Mouse (Mus musculus) heart, adult 8-10 months (tissue): ENCODE measurements around the gene Tmem125. TPM values are rescaled to one million over a fixed set of nuclear protein-coding genes. Genes with fewer than 3 reads are reported as not detected.
"Not testable (repeated sequence)": the region's sequence is repeated elsewhere in the genome, so short reads cannot be mapped to it uniquely, and the experiment has no call there.

ENCODE experiments used
- DNase-seq: peaks from one replicate; pipeline ENCODE4 v3.0.0; 2022; ENCODE audit warnings: low spot score
- total RNA-seq, 4 experiments: library from RNA; stranded (reverse); gene quantifications; 2 replicates each; pipeline ENCODE4 v1.2.4; 2022

Gene Tmem125
- under 1 TPM in 2 of 4 experiments, not detected in 2; 0.12 to 0.23 TPM for total RNA-seq

DNA sequence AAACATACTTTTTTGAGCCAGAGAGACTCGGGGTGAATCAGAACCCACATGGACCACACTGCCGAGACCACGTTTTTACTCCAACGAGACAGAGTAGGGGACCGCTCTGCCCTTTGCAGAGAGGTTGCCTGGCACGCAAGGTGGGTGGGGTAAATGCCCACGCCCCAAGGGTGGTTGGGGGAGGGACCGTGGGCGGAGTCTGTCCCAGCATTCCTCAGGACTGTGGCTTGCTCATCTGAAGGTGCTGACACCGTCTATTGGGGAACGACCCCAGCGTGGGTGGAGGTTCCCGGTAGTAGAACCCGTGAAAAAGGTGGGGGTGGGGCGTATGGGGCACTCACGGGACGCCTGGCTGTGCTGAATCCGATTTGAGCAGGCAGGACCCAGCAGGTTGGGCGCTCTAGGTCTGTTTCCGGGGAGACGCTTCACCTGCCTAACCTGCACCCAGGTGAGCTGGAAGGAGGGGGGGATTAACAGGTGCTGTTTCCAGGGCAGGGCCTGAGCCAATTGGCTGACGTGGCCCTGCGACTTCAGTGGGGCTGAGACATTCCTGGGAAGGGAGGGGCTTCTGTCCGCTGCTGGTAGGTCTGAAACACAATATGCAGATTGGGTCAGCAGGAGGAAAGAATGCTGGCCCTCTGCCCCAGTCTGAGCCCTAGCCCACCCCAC, at the start of gene Tmem125:
Gene Tmem125, minus strand, starts transcription at position 453 of the 669 bp plus-strand sequence.
- no peak for DNase-seq

DNA sequence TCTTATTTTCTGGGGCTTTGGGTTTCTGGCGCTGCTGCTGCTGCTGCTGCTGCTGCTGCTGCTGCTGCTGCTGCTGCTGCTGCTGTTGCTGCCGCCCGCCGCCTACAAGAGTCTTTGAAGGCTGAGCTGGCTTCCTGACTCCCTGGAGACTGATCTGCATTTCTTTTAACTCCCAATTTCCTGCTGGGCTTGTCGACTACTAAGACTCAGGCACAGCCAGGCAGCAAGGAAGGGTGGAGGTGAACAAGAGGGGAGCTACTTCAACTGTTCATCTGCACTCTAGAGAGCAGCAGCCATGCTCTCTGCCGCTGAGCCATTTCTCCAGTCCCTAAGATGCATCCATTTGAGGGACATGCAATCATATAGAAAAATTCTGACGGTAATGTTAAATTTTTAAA, 45.9 kb upstream of the Tmem125 start:
- no peak for DNase-seq

DNA sequence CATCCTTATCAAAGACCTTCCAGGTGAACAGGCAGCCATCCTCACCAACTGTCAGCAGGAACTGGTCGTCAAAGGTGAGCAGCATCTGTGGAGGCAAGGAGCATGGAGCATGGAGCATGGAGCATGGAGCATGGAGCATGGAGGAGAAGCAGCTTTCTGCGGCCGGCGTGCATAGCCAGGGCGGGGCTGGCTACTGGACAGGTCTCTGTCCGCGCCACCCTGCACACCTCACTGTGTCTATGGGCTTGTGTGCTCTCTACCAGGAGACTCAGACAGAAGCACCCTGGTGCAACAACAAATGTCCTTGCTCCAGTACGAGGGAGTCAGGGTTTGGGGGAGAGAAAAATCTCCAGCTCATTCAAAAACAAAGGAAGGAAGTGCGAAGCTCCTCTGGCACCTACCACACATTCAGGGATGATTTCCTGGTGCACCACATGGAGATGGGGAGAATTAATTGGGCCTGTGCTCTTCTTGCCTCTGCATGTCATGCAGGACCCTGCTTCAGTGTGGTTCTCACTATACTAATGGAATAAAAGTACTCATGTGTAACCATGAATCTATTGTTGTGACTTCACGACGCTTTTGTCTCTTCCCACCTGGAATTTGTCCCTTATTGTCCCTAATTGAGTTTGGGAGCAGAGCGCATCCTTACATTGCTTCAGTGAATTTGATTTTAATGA, 45.3 kb upstream of the Tmem125 start:
- DNase-seq: no peak

DNA sequence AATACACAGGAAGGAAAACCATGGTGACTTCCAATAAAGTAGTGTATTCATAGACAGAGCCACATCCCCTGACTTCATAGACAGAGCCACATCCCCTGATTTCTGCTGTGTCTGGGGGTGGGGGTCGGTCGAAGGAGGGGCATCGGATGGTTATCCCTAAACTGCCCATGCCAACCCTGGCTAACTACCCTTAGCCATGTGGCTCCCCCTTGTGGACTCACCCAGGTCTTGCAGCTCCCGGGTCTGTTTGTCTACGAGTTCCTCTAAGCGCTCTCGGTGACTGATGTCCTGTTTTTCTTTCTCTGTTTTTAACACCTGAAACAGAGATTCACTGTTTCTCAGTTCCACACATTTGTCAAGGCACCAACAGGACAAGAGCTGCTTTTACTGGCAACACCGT, 38.8 kb upstream of the Tmem125 start:
- DNase-seq: no peak

DNA sequence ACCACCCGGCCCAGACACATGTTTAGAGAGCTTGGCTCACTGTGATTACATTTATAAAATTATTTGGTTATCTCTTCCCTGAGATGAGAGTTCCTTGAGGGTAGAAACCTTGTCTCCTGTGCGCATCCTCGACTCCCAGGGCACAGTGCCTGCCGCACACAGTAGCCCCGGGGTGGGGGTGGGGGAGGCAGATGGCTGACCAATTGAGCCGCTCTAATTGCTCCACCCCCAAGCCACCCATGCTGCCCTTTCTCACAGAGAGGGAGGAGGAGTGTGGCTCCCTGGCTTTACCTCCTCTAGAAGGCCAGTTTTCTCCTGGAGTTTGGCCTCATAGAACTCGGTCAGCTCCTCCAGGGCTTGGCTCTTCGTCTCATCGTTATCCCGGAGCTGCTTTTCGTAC, 37.7 kb upstream of the Tmem125 start:
- no peak for DNase-seq

DNA sequence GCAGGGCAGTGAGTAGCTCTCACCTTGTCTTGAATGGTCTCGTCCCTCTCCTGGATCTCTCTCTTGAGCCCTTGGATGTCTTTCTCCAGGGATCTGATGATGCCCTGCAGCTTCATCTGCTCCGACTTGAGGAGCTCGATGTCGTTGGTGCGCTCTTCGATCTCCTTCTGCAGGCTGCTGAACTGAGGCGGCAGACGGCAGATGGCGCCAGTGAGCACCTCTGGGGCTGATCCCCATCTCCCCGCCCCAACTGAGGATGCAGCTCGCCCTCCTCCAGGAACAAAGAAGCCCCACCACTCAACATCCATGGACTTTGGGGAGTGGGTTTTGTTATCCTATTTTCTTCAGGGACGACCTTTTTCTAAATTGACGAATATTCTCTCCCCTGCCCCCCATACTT, 35.5 kb upstream of the Tmem125 start:
- no peak for DNase-seq

DNA sequence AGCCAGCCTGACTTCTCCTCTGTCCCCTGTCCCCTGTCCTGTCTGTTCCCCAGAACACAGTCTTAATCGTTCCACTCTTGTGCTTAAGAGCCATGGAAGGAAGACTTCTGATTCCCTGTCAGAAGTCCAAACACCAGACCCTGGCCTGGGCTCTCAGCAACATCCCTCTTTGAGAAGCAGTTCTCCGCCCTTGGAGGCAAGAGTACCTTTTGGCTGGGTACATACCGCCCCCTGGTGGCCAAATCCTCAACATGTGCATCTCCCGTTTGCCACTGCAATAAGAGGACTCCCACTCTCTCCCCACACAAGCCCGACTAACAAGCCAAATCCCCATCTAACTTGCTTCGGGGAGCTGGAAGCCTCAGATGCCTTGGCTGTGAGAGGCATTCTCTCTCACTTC, 32.3 kb upstream of the Tmem125 start:
- DNase-seq: peak; percentile 57

DNA sequence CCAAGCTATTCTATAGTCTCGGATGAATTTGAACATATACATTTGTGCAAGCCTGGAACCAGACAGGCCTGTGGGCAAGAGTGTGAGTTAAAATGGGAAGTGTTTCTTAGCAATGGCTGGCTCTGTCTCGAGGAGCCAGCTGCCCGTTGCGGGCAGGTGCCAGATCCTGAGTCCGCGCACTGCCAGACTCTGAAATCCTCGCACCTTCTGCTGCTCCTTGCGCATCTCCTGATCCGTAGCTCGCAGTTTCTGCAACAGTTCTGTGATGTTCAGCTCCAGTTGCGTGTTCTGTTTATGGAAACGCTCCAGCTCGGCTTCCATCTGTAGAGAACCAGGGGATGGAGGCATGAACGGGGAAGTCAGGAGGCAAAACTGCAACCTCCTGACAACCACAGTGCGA, 27.6 kb upstream of the Tmem125 start:
- DNase-seq: no peak

DNA sequence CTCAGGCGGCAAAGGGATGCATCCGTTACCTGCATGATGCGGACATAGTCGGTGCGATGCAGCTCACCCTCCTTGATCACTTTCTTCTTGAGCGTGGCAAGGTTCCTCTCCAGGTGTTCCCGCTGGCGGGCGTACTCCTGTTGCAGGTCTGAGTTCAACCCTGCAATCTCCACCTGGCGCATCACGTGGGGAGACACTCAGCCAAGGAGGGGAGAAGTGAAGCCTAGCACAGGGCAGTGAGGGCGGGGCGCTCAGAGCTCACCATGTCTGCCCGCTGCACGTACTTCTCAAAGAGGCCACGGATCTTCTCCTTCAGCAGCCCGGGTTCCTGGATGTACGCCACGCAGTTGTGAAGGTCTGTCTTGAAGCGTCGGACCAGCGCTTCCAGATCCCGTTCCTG, 25.5 kb upstream of the Tmem125 start:
- DNase-seq: no peak

DNA sequence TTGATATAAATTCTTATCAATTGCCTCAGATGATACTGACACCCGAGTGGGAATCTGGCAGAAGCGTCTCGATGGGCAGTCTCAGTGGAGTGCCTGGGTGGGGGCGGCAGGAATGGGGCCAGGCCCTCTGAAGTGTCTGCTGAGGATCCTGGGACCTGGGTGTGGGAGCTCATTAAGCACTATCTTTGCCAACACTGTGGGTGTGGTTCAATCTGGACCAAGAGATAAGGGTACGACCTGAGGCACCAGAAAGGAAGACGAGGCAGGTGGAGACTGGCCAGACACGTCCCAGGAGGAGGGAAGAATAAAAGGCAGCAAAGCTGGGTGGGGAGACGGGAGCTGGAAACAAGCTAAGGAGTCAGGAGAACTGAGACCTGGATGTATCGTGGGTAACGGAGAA, 24.9 kb upstream of the Tmem125 start:
- DNase-seq: no peak

DNA sequence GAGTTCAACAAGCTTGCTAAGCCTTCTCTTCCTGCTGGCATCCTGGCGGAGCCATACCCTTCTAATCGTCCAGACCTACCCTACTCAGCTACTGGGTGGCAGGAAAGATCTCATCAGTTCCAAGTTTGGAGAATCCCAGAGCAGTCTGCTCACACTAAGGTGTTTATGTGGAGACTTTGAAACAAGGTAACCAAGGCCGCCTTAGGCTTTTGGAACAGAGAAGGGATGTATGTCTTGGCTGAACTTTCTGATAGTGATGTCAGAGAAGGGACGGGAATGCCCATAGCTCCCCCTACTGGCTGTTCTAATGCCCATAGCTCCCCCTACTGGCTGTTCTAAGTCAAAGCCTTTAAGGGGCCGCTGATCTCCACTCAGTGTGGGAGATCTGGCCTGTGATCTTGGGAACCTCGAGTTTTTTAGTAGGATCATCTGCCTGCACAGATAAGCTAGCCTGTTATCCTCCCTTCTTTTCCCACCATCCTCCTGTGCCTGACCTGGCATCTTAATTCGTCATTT, 22.4 kb upstream of the Tmem125 start:
- DNase-seq: peak; percentile 55

DNA sequence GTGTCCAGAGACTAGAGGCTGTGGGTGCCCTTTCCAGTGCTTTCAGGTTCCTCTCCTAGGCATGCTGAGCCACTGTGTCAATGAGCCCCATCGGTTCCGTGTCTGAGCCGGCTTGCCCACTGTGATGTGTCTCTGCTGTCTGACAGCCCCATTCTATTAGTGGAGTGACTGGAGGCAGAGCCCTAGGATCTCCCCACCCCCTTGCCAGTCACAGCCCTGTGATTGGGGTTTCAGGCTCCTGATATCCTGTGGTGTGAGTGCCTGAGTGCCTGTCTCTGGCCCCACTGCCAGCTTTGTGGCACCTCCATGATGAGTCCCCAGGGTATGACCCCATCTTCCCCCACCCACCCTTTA, 21.1 kb upstream of the Tmem125 start:
- DNase-seq: no peak

DNA sequence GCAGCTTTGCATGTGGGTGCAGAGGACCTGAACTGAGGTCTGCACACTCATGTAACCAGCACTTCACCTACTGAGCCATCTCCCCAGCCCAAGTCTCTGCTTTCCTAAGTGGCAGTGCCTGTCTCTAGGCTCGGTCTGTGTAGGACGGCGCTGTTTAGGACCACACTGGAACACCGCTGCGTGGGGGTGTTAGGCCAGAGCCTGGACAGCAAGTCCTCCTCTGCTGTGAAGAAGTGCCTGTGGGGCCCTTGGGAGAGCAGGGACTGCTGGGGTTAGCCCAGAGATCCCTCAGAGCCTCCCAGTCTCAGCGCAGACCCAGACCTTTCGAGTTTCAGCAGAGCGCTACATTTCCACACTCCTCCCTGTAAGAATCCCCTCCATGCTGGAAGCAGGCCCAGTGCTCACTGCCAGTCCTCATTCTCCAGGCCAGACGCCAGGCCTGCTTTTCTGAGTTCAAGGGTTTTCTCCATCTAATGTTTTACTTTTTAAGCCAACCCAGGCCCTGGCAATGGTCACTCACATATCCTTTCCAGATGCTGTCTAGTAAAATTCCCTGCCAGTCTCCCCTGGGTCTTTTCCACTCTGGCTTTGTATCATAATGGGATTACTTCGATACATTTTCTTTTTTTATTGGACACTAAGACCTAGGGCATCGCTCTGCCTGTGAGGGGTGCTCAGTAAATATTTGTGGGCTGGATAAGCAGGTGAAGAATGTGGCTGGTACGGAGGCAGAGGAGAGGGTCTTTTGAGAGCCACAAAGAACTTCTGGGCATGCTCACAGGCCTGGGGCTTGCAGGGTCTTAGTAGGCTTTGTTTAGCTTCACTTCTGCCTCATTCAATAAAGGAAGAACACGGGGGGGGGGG, 20.4 kb upstream of the Tmem125 start:
- DNase-seq: no peak

DNA sequence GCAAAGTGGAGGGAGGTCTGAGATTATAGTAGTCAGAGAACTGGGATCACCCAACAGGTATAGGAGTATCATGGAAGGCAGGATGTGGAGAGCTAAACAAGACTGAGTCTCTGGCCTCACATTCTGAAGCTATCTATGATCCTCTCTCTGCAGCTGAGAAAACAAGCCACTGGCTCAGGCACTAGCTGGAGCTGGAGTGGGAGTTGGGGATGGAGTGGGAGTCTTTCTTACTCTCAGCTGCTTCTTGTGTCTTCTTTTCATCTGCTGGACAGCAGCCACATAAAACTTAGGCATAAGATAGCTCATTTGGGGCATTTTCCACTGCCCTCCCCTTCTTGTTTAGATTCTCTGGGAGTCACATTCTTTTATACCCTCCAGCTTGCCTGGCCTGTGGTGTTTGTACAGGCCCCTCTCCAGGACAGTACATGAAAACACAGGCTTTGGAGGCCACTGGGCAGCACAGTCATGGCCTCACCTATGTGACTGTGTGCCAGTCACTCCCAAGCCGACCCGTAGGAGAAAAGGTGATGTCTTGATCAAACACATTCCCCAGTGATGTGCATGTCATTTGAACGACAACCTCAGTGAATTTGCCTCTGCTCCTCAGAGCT, 9.3 kb upstream of the Tmem125 start:
- no peak for DNase-seq

DNA sequence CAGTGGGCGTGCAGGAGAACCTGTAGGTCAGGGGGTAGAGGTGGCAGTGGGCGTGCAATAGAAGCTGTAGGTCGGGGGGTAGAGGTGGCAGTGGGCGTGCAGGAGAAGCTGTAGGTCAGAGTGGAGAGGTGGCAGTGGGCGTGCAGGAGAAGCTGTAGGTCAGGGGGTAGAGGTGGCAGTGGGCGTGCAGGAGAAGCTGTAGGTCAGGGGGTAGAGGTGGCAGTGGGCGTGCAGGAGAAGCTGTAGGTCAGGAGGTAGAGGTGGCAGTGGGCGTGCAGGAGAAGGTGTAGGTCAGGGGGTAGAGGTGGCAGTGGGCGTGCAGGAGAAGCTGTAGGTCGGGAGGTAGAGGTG, 4.3 kb upstream of the Tmem125 start:
- DNase-seq: not testable (repeated sequence)

DNA sequence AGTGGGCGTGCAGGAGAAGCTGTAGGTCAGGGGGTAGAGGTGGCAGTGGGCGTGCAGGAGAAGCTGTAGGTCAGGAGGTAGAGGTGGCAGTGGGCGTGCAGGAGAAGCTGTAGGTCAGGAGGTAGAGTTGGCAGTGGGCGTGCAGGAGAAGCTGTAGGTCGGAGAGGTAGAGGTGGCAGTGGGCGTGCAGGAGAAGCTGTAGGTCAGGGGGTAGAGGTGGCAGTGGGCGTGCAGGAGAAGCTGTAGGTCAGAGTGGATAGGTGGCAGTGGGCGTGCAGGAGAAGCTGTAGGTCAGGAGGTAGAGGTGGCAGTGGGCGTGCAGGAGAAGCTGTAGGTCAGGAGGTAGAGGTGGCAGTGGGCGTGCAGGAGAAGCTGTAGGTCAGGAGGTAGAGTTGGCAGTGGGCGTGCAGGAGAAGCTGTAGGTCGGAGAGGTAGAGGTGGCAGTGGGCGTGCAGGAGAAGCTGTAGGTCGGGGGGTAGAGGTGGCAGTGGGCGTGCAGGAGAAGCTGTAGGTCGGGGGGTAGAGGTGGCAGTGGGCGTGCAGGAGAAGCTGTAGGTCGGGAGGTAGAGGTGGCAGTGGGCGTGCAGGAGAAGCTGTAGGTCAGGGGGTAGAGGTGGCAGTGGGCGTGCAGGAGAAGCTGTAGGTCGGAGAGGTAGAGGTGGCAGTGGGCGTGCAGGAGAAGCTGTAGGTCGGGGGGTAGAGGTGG, 3.7 kb upstream of the Tmem125 start:
- peak; percentile 46 for DNase-seq

DNA sequence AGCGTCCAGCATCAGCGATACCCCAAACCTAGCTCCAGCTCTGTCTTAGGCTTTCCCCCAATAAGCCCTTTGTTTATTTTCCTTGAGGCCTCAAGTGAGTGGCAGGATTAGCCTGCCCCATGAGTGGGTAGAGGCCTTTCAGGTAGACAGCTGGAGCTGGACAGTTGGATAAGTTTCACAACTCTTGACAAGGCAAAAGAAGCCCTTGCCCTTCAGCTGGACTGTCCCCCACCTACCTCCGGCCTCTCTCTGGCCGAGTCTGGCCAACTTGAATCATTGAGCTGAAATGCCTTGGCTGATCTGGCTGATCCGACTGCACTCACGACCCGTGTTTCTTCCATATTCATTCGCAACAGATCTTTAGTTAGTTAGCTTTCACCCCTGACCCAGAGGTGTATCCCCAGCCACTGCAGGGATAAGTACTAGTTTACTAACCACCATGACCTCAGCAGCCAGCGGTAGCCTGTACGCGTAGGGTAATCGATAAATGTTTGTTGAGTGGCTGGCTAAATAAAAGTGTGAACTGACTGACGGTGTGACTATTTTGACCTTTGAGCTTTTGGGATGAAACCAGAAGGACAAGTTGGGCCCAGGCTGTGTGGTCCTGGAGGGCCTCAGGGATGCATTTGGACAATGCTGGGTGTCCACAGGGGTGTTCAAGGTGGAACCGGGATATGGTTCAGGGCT, 740 bp upstream of the Tmem125 start:
- DNase-seq: no peak

DNA sequence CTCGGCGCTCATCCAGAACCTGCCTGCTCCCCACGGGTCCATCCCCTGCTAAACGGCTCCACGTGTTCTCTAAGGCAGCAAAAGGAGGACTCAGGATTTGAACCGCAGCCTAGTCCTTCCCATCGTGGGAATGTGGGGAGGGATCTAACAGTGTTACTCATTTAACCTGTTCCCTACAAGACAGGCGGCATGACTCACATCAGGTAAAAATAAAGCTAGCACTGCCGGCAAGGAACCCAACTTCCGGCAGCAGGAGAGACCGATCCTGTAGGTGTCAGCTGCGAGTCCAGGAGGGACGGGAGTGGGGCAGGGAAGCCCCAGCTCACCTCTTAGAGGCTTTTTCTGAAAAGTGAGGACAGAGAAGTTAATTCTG, 700 bp downstream of the Tmem125 start:
- no peak for DNase-seq

DNA sequence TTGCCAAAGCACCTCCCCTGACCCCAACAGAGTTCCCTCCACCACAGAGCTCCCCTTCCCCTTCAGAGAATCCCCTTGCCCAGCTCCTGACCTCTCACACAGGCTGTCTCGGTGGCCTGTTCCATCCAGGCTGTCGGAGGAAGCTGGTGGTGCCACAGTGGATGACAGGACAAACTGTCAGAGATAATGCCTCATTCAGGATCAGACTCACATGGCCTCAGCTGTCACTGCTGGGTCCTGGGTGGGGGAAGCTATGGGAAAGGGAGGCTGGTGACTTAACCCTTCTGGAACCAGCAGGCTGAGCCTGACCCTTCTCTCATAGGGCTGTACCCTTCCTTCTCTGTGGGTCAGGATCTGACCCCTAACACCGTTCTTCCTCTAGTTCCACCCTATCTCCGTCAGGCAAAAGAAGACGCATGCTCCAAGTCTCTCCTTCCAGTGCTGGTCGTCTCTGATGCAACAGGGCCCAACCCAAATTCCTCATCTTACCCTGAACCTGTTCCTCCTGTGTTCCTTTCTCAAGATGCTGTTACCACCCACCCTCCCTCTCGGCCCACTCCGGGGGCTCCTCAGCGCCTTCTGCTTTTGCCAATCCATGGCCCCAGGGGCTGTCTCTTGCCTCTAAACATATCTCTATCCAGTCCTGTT, 1.2 kb downstream of the Tmem125 start:
- no peak for DNase-seq

DNA sequence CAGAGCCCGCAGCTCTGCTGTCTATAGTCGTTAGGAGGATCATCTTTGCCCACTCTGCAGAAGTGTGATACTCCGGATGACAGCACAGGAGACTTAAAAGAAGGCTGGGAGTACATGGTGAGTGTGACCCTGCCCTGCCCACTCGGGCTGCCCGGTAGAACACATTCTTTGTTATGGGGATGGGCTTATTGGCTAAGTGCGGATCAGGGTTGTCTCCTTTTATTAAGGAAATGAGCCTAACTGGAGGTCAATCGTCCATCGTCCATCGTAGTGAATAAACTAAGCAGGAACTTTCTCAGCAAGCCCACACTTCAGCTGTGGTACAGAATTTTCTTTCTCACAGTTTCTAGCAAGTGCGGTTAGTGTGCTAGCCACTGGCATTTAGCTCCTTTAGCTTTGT, 3.9 kb downstream of the Tmem125 start:
- no peak for DNase-seq

DNA sequence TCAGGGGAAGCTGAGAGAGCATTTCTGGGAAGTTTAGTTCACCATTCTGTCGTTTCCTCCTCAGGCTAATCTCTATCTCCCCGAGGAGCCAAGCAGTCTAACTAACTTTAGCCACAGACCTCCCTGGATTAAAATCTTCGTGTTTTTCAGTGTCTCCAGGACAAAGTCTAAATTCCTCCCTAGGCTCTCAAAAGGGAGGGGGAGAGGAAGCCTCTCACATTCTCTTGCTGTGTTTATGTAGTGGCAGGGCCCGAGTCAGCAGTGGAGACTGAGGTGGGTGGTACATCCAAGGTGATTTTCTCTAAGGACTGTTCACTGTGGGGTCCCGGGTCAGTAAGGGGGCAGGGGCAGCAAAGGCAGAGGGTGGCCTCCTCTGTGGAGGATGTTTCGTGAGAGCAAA, 6.0 kb downstream of the Tmem125 start:
- no peak for DNase-seq
